Mouse (Mus musculus) thymus, adult 2 months (tissue): ENCODE data around the gene 2210011C24Rik.

ENCODE experiments used
- CTCF ChIP-seq: fragments of 200-500 bp; IDR thresholded peaks from 2 replicates; pipeline ENCODE4 v1.5.1; 2012; ENCODE audit warnings: mild to moderate bottlenecking, control low read depth, low read length, moderate library complexity, borderline replicate concordance; ENCODE audit not compliant: control insufficient read depth, poor library complexity, insufficient read depth; ENCODE audit errors: extremely low read depth
- POLR2A ChIP-seq: fragments of 200-500 bp; IDR thresholded peaks from 2 replicates; pipeline ENCODE4 v1.6.1; 2012; ENCODE audit warnings: mild to moderate bottlenecking, low read length, control low read depth, moderate library complexity; ENCODE audit not compliant: control insufficient read depth, poor library complexity, insufficient read depth; ENCODE audit errors: extremely low read depth

GRCm38 (mm10) chr8:83997511-83998141, 14.3 kb downstream of the 2210011C24Rik start, which contains the start of gene Samd1:
- TF ChIP-seq POLR2A, result no peak
- TF ChIP-seq CTCF, result no peak
